Mouse (Mus musculus) embryonic facial prominence, embryonic 11.5 days (tissue): ENCODE measurements at regions not wholly inside any gene's neighbourhood (a gene's known extent, or its start where the extent isn't known, plus 50 kb on each side); places are given as distances from the start of the nearest gene placed in this dataset.

Experiments used
- ATAC-seq: fragments of 200-750 bp; cut with Nextera tagmentation; replicated peaks from 2 replicates; pipeline ENCODE4 v1.8.0; 2017; ENCODE audit warnings: low read depth; ENCODE audit not compliant: insufficient number of reproducible peaks, low FRiP score, low TSS enrichment
- DNase-seq: peaks from one replicate; pipeline ENCODE4 v3.0.0-alpha.2; 2015; ENCODE audit warnings: low spot score
- H3K27ac ChIP-seq: fragments of 300-500 bp; sonication (generic); replicated peaks from 2 replicates; pipeline ENCODE4 v1.5.1; 2014; ENCODE audit warnings: mild to moderate bottlenecking, low read depth, low read length, control low read depth
- H3K27me3 ChIP-seq: fragments of 300-500 bp; sonication (generic); 2 replicates; pipeline ENCODE4 v1.6.1; 2014; ENCODE audit warnings: mild to moderate bottlenecking, low read length, moderate library complexity, mixed read lengths; ENCODE audit not compliant: control insufficient read depth, insufficient read depth
- H3K36me3 ChIP-seq: fragments of 300-500 bp; sonication (generic); replicated peaks from 2 replicates; pipeline ENCODE4 v1.6.1; 2014; ENCODE audit warnings: low read depth, mild to moderate bottlenecking, low read length, moderate library complexity, mixed read lengths; ENCODE audit not compliant: control insufficient read depth, insufficient read depth
- H3K4me1 ChIP-seq: fragments of 300-500 bp; sonication (generic); 2 replicates; pipeline ENCODE4 v1.6.1; 2014; ENCODE audit warnings: low read length, mixed read lengths; ENCODE audit not compliant: control insufficient read depth, insufficient read depth
- H3K4me2 ChIP-seq: fragments of 300-500 bp; sonication (generic); 2 replicates; pipeline ENCODE4 v1.6.1; 2014; ENCODE audit warnings: low read depth, mild to moderate bottlenecking, control low read depth, low read length, moderate library complexity
- H3K4me3 ChIP-seq: fragments of 300-500 bp; sonication (generic); 2 replicates; pipeline ENCODE4 v1.5.1; 2014; ENCODE audit warnings: low read depth, low read length, control low read depth
- H3K9ac ChIP-seq: fragments of 300-500 bp; sonication (generic); replicated peaks from 2 replicates; pipeline ENCODE4 v1.6.1; 2014; ENCODE audit warnings: mild to moderate bottlenecking, control low read depth, low read length
- H3K9me3 ChIP-seq: fragments of 300-500 bp; sonication (generic); replicated peaks from 2 replicates; pipeline ENCODE4 v1.6.1; 2016; ENCODE audit warnings: mild to moderate bottlenecking, low read length, inconsistent platforms, mixed read lengths; ENCODE audit not compliant: control insufficient read depth
- WGBS: fragments of 180-500 bp; shearing (Covaris S2); extraction: QIAGEN DNeasy Blood & Tissue Kit; methylation state at CpG from one replicate; pipeline ENCODE4 v1.1.7; 2014; 5-methylcytosine and 5-hydroxymethylcytosine counted together

GRCm38 (mm10) chr4:30216086-30216485 is 1403.2 kb downstream of the Epha7 start:
- Histone ChIP-seq H3K27ac (no peak overlapping the region), H3K4me1 (no peaks in the 10 kb centered on the region), H3K36me3 (no peaks in the 10 kb centered on the region), H3K27me3 (no peaks in the 10 kb centered on the region), H3K4me2 (no peak overlapping the region), H3K4me3 (no peak overlapping the region), H3K9me3 (no peaks in the 10 kb centered on the region), H3K9ac (no peak overlapping the region)
- DNase-seq, result peak; percentile 47
- ATAC-seq, result no peak
- WGBS, result 89% methylated on average over 1 of the region's 1 CpGs

DNA sequence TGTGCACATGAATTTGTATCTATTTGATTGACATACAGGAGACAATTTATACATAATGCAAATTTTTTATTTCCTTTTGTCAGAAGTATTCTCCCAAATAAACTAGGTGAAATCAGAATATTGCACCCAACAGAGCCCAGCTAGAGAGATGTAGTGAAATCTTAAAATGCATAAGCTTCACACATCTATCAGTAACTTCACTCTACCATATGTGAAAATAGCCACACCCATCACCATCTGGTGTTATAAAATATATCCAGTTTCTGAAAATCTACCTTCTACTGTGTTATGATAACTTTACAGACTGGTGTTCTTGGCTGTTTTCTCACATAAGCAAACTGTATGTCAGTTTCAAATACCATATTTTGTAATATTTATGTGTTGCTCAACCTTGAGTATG is 1414.2 kb downstream of the Epha7 start:
- no peak overlapping the region for H3K9ac ChIP-seq
- no peaks in the 10 kb centered on the region for H3K27me3 ChIP-seq
- DNase-seq (no peak), ATAC-seq (no peak)
- no peaks in the 10 kb centered on the region for H3K36me3 ChIP-seq
- no peaks in the 10 kb centered on the region for H3K9me3 ChIP-seq
- H3K4me1 ChIP-seq, result no peaks in the 10 kb centered on the region
- no peak overlapping the region for H3K27ac ChIP-seq
- H3K4me2 ChIP-seq, result no peak overlapping the region
- no peak overlapping the region for H3K4me3 ChIP-seq

DNA sequence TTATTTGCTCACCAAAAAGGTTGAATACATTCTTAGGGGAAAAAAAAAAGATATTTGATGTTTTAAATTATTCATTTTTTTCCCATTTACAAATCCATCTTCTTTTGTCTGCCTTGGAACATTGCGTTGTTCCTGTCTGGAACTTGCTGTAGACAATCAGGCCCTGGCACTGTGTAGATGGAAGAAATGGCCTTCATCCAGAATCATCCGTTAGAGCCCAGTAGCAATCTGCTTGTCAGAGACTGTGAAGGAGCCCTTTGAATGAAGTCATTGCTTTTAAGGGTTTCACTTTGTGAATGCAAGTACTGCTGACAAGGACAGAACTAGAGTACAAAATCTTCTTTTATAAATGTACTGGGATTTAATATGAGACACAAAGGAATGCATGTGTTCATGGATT is 1449.2 kb downstream of the Epha7 start:
- Histone ChIP-seq H3K4me1 (no peaks in the 10 kb centered on the region), H3K36me3 (no peaks in the 10 kb centered on the region), H3K27me3 (no peaks in the 10 kb centered on the region), H3K9ac (no peak overlapping the region), H3K4me2 (no peak overlapping the region), H3K9me3 (no peaks in the 10 kb centered on the region), H3K4me3 (no peak overlapping the region), H3K27ac (no peak overlapping the region)
- no peak for ATAC-seq
- WGBS, result 86% methylated on average over 2 of the region's 2 CpGs
- no peak for DNase-seq

- no peak for DNase-seq
- no peak for ATAC-seq
- no peaks in the 10 kb centered on the region for H3K9me3 ChIP-seq
- 77% methylated on average over 3 of the region's 3 CpGs for WGBS
- no peaks in the 10 kb centered on the region for H3K4me1 ChIP-seq
- no peaks in the 10 kb centered on the region for H3K27me3 ChIP-seq
- no peak overlapping the region for H3K9ac ChIP-seq
- H3K36me3 ChIP-seq, result no peaks in the 10 kb centered on the region
- no peak overlapping the region for H3K4me3 ChIP-seq
- H3K4me2 ChIP-seq, result no peak overlapping the region
- no peak overlapping the region for H3K27ac ChIP-seq
Measured at GRCm38 (mm10) chr4:30268026-30268425, 1455.1 kb downstream of the Epha7 start.

DNA sequence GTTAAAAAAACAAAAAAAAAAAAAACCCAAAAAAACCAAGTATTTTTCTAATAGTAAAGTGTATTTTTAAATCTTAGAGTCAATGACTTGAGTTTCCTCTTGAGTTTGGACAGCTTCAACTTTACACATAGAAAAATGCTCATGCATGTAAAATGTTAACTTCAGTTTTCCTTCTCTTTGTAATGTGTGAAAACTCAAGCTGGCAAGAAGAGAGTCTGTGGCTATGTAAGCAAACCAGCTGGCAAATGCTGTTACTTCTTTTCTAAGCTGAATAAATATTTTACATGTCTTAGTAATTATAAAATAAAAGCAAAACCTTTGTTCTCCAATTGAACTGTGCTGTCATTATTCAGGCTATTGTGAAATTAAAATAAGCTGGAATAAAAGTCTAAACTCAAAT is 1457.1 kb downstream of the Epha7 start:
- Histone ChIP-seq H3K36me3 (no peaks in the 10 kb centered on the region), H3K4me1 (no peaks in the 10 kb centered on the region), H3K9ac (no peak overlapping the region), H3K4me2 (no peak overlapping the region), H3K9me3 (no peaks in the 10 kb centered on the region), H3K27ac (no peak overlapping the region), H3K27me3 (no peaks in the 10 kb centered on the region), H3K4me3 (no peak overlapping the region)
- ATAC-seq, result no peak
- DNase-seq, result no peak

GRCm38 (mm10) chr4:30312438-30312837 is 1499.5 kb downstream of the Epha7 start:
- 78% methylated on average over 2 of the region's 2 CpGs for WGBS
- Histone ChIP-seq H3K9ac (no peak overlapping the region), H3K4me1 (no peaks in the 10 kb centered on the region), H3K36me3 (no peaks in the 10 kb centered on the region), H3K4me3 (no peak overlapping the region), H3K4me2 (no peak overlapping the region), H3K27me3 (no peaks in the 10 kb centered on the region), H3K27ac (no peak overlapping the region), H3K9me3 (no peaks in the 10 kb centered on the region)
- DNase-seq, result no peak
- no peak for ATAC-seq

GRCm38 (mm10) chr4:30312956-30313355 is 1500.0 kb downstream of the Epha7 start:
- Histone ChIP-seq H3K4me1 (no peaks in the 10 kb centered on the region), H3K27me3 (no peaks in the 10 kb centered on the region), H3K27ac (no peak overlapping the region), H3K9me3 (no peaks in the 10 kb centered on the region), H3K4me2 (no peak overlapping the region), H3K36me3 (no peaks in the 10 kb centered on the region), H3K9ac (no peak overlapping the region), H3K4me3 (no peak overlapping the region)
- DNase-seq, result no peak
- 66% methylated on average over 7 of the region's 7 CpGs for whole genome bisulfite sequencing
- no peak for ATAC-seq

GRCm38 (mm10) chr4:30315348-30315747 is 1502.4 kb downstream of the Epha7 start:
- 72% methylated on average over 1 of the region's 1 CpGs for WGBS
- H3K27me3 ChIP-seq, result no peaks in the 10 kb centered on the region
- ATAC-seq (no peak), DNase-seq (no peak)
- H3K9ac ChIP-seq, result no peak overlapping the region
- no peaks in the 10 kb centered on the region for H3K9me3 ChIP-seq
- no peaks in the 10 kb centered on the region for H3K36me3 ChIP-seq
- H3K4me3 ChIP-seq, result no peak overlapping the region
- no peak overlapping the region for H3K27ac ChIP-seq
- no peak overlapping the region for H3K4me2 ChIP-seq
- H3K4me1 ChIP-seq, result no peaks in the 10 kb centered on the region

GRCm38 (mm10) chr4:30316995-30317394 is 1504.1 kb downstream of the Epha7 start:
- ATAC-seq, result no peak
- Histone ChIP-seq H3K27ac (no peak overlapping the region), H3K9ac (no peak overlapping the region), H3K4me2 (no peak overlapping the region), H3K27me3 (no peaks in the 10 kb centered on the region), H3K36me3 (no peaks in the 10 kb centered on the region), H3K9me3 (no peaks in the 10 kb centered on the region), H3K4me1 (no peaks in the 10 kb centered on the region), H3K4me3 (no peak overlapping the region)
- WGBS, result 83% methylated on average over 4 of the region's 4 CpGs
- no peak for DNase-seq
